In genomic region chr6:131513287-131513686, GRCm38 (mm10) we compare ENCODE assay signal across 15 mouse cellular contexts. TPM values are rescaled to one million over a fixed set of nuclear protein-coding genes. Genes with fewer than 3 reads are reported as not detected.
DNase-seq lines count a peak whose midpoint lies in the region; ATAC-seq and TF ChIP-seq lines count a peak whose summit lies in the region.
"Had no signal": no experiment of that assay in that cellular context is flagged by ENCODE, and none has a peak within 500 bp of the region (broad histone marks: within the 10 kb centered on the region; RNA-seq: fewer than 3 reads in every experiment).

No protein-coding gene starts in this region.

- no peaks in the 10 kb centered on the region for H3K4me1 ChIP-seq in forebrain, embryonic 14.5 days (ENCODE audit: control insufficient read depth, insufficient read depth, low read length)
- H3K4me1 ChIP-seq in forebrain, embryonic 12.5 days = no peaks in the 10 kb centered on the region
- no peaks in the 10 kb centered on the region for H3K4me1 ChIP-seq in lung, embryonic 14.5 days (ENCODE audit: insufficient read depth)
- H3K4me1 ChIP-seq: forebrain, embryonic 13.5 days; heart, embryonic 15.5 days; stomach, embryonic 15.5 days had no signal

- peak; percentile 49 for DNase-seq in forebrain, embryonic 14.5 days (ENCODE audit: low spot score)
- peak; percentile 52 for DNase-seq in lung, embryonic 14.5 days
- no peak for DNase-seq in lung, postnatal 14 days
- peak; percentile 28 for DNase-seq in brain, embryonic 14.5 days (ENCODE audit: low read depth)
- DNase-seq in splenic B cell, adult 2 months (ENCODE audit: low read depth, low spot score) = peak; percentile 2
- no peak for DNase-seq in adrenal gland, adult 2 months
- no peak for DNase-seq in kidney, postnatal 36 days
- DNase-seq: adrenal gland, postnatal 25 days; kidney, adult 9 months had no signal

- no peaks in the 10 kb centered on the region for H3K27me3 ChIP-seq in forebrain, embryonic 14.5 days (replicated peaks; ENCODE audit: control insufficient read depth, insufficient read depth, low read length)
- H3K27me3 ChIP-seq in forebrain, embryonic 12.5 days = no peaks in the 10 kb centered on the region
- no peaks in the 10 kb centered on the region for H3K27me3 ChIP-seq in lung, embryonic 14.5 days (ENCODE audit: insufficient read depth, low read length)
- no peaks in the 10 kb centered on the region for H3K27me3 ChIP-seq in splenic B cell, adult 2 months (ENCODE audit: control insufficient read depth, insufficient read depth, low read length, poor library complexity, severe bottlenecking)
- H3K27me3 ChIP-seq: forebrain, embryonic 13.5 days; heart, embryonic 15.5 days; stomach, embryonic 15.5 days had no signal

- H3K4me3 ChIP-seq in forebrain, embryonic 14.5 days (ENCODE audit: low read depth, low read length) = no peak overlapping the region
- no peak overlapping the region for H3K4me3 ChIP-seq in forebrain, embryonic 12.5 days (replicated peaks)
- no peak overlapping the region for H3K4me3 ChIP-seq in lung, embryonic 14.5 days (ENCODE audit: low read depth, low read length)
- H3K4me3 ChIP-seq: forebrain, embryonic 13.5 days; heart, embryonic 15.5 days; stomach, embryonic 15.5 days had no signal

- no peak for TF ChIP-seq POLR2A in brain, embryonic 14.5 days (IDR thresholded peaks at IDR 0.05; ENCODE audit: borderline replicate concordance, extremely low read depth, insufficient read depth, insufficient read length, poor library complexity, severe bottlenecking)

- no peak overlapping the region for H3K9ac ChIP-seq in forebrain, embryonic 14.5 days (ENCODE audit: low read length)
- H3K9ac ChIP-seq in forebrain, embryonic 12.5 days = no peak overlapping the region
- H3K9ac ChIP-seq in lung, embryonic 14.5 days = no peak overlapping the region
- H3K9ac ChIP-seq: forebrain, embryonic 13.5 days; heart, embryonic 15.5 days; stomach, embryonic 15.5 days had no signal

- H3K9me3 ChIP-seq in forebrain, embryonic 14.5 days (replicated peaks; ENCODE audit: control insufficient read depth, low read length) = no peaks in the 10 kb centered on the region
- H3K9me3 ChIP-seq in forebrain, embryonic 12.5 days = no peaks in the 10 kb centered on the region
- H3K9me3 ChIP-seq in lung, embryonic 14.5 days (ENCODE audit: low read depth, low read length) = no peaks in the 10 kb centered on the region
- H3K9me3 ChIP-seq: forebrain, embryonic 13.5 days; heart, embryonic 15.5 days; stomach, embryonic 15.5 days had no signal

- no peak overlapping the region for H3K4me2 ChIP-seq in forebrain, embryonic 14.5 days (ENCODE audit: low read length)
- no peak overlapping the region for H3K4me2 ChIP-seq in forebrain, embryonic 12.5 days
- no peak overlapping the region for H3K4me2 ChIP-seq in lung, embryonic 14.5 days
- H3K4me2 ChIP-seq: forebrain, embryonic 13.5 days; heart, embryonic 15.5 days; stomach, embryonic 15.5 days had no signal

- peak; percentile 52 for TF ChIP-seq CTCF in lung, embryonic 14.5 days (IDR thresholded peaks at IDR 0.05; ENCODE audit: low read depth)
- TF ChIP-seq CTCF in brain, embryonic 14.5 days (IDR thresholded peaks at IDR 0.05; ENCODE audit: borderline replicate concordance, extremely low read depth, insufficient read depth, insufficient read length) = no peak

- no peak overlapping the region for H3K27ac ChIP-seq in forebrain, embryonic 14.5 days (ENCODE audit: low read depth, low read length)
- H3K27ac ChIP-seq in forebrain, embryonic 12.5 days = no peak overlapping the region
- H3K27ac ChIP-seq in lung, embryonic 14.5 days (ENCODE audit: low read depth) = no peak overlapping the region
- H3K27ac ChIP-seq: forebrain, embryonic 13.5 days; heart, embryonic 15.5 days; stomach, embryonic 15.5 days had no signal

- H3K36me3 ChIP-seq in forebrain, embryonic 14.5 days (ENCODE audit: control insufficient read depth, insufficient read depth, low read length) = no peaks in the 10 kb centered on the region
- H3K36me3 ChIP-seq in forebrain, embryonic 12.5 days (replicated peaks) = no peaks in the 10 kb centered on the region
- H3K36me3 ChIP-seq in lung, embryonic 14.5 days (ENCODE audit: insufficient read depth) = no peaks in the 10 kb centered on the region
- no peaks in the 10 kb centered on the region for H3K36me3 ChIP-seq in splenic B cell, adult 2 months (ENCODE audit: control insufficient read depth, insufficient read depth, low read length, poor library complexity, severe bottlenecking)
- H3K36me3 ChIP-seq: heart, embryonic 15.5 days; stomach, embryonic 15.5 days had no signal

- ATAC-seq in forebrain, embryonic 14.5 days = no peak
- no peak for ATAC-seq in forebrain, embryonic 12.5 days (ENCODE audit: low FRiP score)
- ATAC-seq in lung, embryonic 14.5 days (ENCODE audit: insufficient read depth) = no peak
- ATAC-seq: forebrain, embryonic 13.5 days had no signal

RNA-seq across cellular contexts. Expression of gene 5430401F13Rik, which starts 27.1 kb away (rescaled TPM):
- polyA plus RNA-seq in forebrain, embryonic 14.5 days (2014; fragmentation: Nextera tagmentation; extraction: Ambion mirVana) = not detected in 2 replicates
- polyA plus RNA-seq in forebrain, embryonic 12.5 days (2016; fragmentation: Nextera tagmentation; extraction: Ambion mirVana) = not detected in 2 replicates
- not detected in 2 replicates for polyA plus RNA-seq in lung, embryonic 14.5 days (2014; fragmentation: Nextera tagmentation; extraction: Ambion mirVana)
- polyA plus RNA-seq in brain, embryonic 14.5 days (2012; rRNA removed) = not detected in 2 replicates
- total RNA-seq in adrenal gland, adult 2 months (2021) = not detected
- polyA plus RNA-seq in adrenal gland, adult 2 months (2012; rRNA removed) = not detected in 2 replicates
- total RNA-seq: adrenal gland, postnatal 25 days; monocyte, adult 5-6 weeks had no signal
- polyA plus RNA-seq: forebrain, embryonic 13.5 days; heart, embryonic 15.5 days; liver, embryonic 16.5 days; stomach, embryonic 15.5 days had no signal

RNA-seq across cellular contexts. Expression of gene Gm6619, which starts 27.1 kb away (rescaled TPM):
- not detected in 2 replicates for polyA plus RNA-seq in forebrain, embryonic 14.5 days (2014; fragmentation: Nextera tagmentation; extraction: Ambion mirVana)
- polyA plus RNA-seq in forebrain, embryonic 12.5 days (2016; fragmentation: Nextera tagmentation; extraction: Ambion mirVana) = not detected in 2 replicates
- polyA plus RNA-seq in lung, embryonic 14.5 days (2014; fragmentation: Nextera tagmentation; extraction: Ambion mirVana) = not detected in 2 replicates
- polyA plus RNA-seq in brain, embryonic 14.5 days (2012; rRNA removed) = not detected in 2 replicates
- total RNA-seq in adrenal gland, adult 2 months (2021) = not detected
- not detected in 2 replicates for polyA plus RNA-seq in adrenal gland, adult 2 months (2012; rRNA removed)
- total RNA-seq: adrenal gland, postnatal 25 days; monocyte, adult 5-6 weeks had no signal
- polyA plus RNA-seq: forebrain, embryonic 13.5 days; heart, embryonic 15.5 days; liver, embryonic 16.5 days; stomach, embryonic 15.5 days had no signal

Comparison
In these comparisons a context has a peak if more than half of its experiments do, and no peak if none do; other contexts are left out.
1. DNase-seq: peak in forebrain, embryonic 14.5 days (single experiment), lung, embryonic 14.5 days (single experiment), brain, embryonic 14.5 days (single experiment) and splenic B cell, adult 2 months (single experiment); none in lung, postnatal 14 days (single experiment), adrenal gland, adult 2 months (single experiment) and kidney, postnatal 36 days (0 of 2).